Mouse (Mus musculus) adrenal gland, adult 10 weeks (tissue): Measurements from ENCODE around the gene Zcchc4. TPM values are rescaled to one million over a fixed set of nuclear protein-coding genes. Genes with fewer than 3 reads are reported as not detected.

ENCODE experiments used
- polyA plus RNA-seq: library from polyadenylated mRNA; stranded (reverse); fragments of 350-450 nt; fragmentation: Illumina TruSeq; extraction: RNeasy Lipid Tissue Mini Kit (QIAGEN cat#74804); gene quantifications from one replicate; pipeline ENCODE4 v1.2.3, GENCODE M21; 2014; ENCODE audit warnings: low read depth, low replicate concordance

Gene Zcchc4
- 22.0 TPM for polyA plus RNA-seq

DNA sequence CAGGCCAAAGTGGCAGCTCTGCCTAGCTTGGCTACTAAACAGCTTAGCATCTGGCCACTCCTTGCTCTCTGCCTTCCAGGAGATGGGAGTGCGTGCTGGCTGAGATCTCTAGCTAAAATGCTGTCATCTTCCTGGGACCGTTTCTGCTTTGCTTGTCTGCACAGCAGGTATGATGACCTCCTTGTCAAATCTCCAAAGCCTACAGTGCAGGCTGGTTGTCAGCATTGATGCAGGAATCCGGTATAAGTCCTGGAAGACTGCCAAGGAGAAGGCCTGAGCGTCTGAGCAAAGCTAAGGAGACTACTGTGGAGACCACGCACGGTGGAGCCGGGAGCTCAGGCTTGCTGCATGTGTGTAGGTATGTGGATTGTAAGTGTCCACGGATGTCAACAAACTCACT is at the start of gene Zcchc4:
Gene Zcchc4, plus strand, starts transcription at position 173 of the 400 bp plus-strand sequence.

DNA sequence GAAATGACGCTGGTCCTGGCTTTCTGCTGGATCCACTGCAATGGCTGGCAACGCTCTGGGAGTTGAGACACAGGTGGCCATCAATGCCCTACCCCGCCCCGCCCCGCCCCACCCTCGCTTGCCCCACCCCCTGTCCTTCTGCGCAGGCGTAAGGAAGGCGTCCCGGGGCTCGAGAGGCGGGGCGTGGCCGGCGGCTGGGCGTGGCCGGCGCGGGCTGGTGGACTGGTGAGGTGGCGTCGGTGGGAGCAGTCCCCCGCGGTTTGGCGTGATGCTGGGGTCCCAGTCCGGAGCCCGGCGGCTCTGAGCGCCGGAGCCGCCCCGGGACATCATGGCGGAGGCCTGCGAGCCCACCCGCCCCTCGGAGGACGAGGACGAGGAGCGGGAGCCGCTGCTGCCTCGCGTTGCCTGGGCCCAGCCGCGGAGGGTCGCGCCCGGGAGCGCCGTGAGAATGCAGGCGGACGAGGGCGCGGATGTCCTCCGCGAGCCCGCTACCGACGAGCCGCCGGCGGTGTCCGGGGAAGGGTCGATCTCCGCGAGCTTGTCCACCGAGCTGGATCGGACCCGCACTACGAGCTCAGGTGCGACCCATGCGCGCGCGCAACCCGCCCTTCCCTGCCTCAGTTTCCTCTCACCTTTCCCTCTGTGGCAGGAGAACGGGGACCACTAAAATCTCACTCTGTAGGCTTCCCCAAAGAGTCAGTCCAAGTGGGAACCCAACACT is 33.7 kb upstream of the Zcchc4 start, which contains the start of gene Pi4k2b:
Gene Pi4k2b, plus strand, starts transcription at position 184 of the 721 bp plus-strand sequence.

DNA sequence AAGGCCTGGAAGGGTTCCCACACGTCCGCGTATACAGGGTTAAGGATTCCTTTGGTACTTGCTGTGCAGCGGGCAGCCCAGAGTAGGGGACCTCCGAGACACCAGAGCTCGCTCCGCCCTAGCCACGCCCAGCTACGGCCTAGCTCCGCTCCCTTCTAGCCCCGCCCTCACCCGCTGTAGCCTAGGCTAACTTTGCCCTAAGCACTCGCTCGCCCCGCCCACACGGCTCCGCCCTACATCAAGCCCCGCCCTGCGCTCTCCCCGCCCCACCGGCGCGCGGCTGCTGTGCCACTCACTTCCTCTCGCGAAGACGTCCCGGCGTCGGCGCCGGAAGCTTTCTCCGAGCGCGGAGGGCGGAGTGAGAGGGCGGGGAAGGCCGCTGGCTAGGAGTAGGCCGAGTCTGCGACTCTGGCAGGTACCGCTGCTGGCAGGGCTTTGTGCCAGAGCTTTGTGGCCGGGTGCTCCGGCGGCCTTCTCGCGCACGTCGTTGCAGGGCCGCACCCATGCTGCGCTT is 58.6 kb downstream of the Zcchc4 start, which contains the start of gene Anapc4:
Gene Anapc4, plus strand, starts transcription at position 252 of the 514 bp plus-strand sequence.

Other genes starting within 250 kb of the Zcchc4 start
- 0.64 TPM for gene Lgi2, start 208.9 kb upstream of the Zcchc4 start, polyA plus RNA-seq
- gene Sepsecs, start 105.7 kb upstream of the Zcchc4 start, polyA plus RNA-seq, result 31.3 TPM
- 21.7 TPM for gene Pi4k2b, start 33.8 kb upstream of the Zcchc4 start, polyA plus RNA-seq
- gene Anapc4, start 58.6 kb downstream of the Zcchc4 start, polyA plus RNA-seq, result 185 TPM